Mouse (Mus musculus) layer of hippocampus, adult 2 months (tissue): ENCODE measurements around the gene Defb47. TPM values are rescaled to one million over a fixed set of nuclear protein-coding genes. Genes with fewer than 3 reads are reported as not detected.
A peak's percentile ranks its signal among the peaks of the same experiment; 100 is the strongest.

Experiments
- DNase-seq, 2 experiments: peaks; one replicate each; pipeline ENCODE4 v3.0.0; 2022; ENCODE audit warnings: low spot score in 2 of 2
- H3K27ac ChIP-seq: fragments of 200-600 bp; 2 replicates; pipeline ENCODE4 v1.8.1; 2022
- H3K4me3 ChIP-seq: fragments of 200-600 bp; 2 replicates; pipeline ENCODE4 v1.8.1; 2022; ENCODE audit warnings: mild to moderate bottlenecking
- CTCF ChIP-seq: fragments of 200-600 bp; conservative IDR thresholded peaks from 2 replicates; pipeline ENCODE4 v1.8.1; 2022; ENCODE audit warnings: antibody characterized with exemption, mild to moderate bottlenecking, moderate library complexity
- long read RNA-seq, 2 experiments: library from polyadenylated mRNA; stranded (forward); transcript quantifications; one replicate each; pipeline ENCODE4 v2.0.0; 2021; ENCODE audit warnings: borderline mapping rate in 2 of 2
- total RNA-seq, 2 experiments: library from RNA; stranded (reverse); gene quantifications; 2 replicates each; pipeline ENCODE4 v1.2.3; 2021

Defb47 gene
- total RNA-seq = not detected
- long read RNA-seq, experiment 1 = 0 reads
- long read RNA-seq, experiment 2 = 0 reads

- DNase-seq = no peak
These were observed at the start of gene Defb47 for GRCm38 (mm10) chr14:62997777-62998176. Gene Defb47, plus strand, starts transcription at chr14:62998077.

GRCm38 (mm10) chr14:62956091-62956490, 41.8 kb upstream of the Defb47 start:
- Histone ChIP-seq H3K27ac (peak overlapping the region; percentile 23; the same call in 1 of the 2 replicates), H3K4me3 (no peak overlapping the region)
- no peak for TF ChIP-seq CTCF
- DNase-seq = no peak

More at GRCm38 (mm10) chr14:62997777-62998176, at the start of gene Defb47:
- H3K27ac ChIP-seq = no peak within 1 kb of the TSS
- no peak within 1 kb of the TSS for H3K4me3 ChIP-seq
- TF ChIP-seq CTCF = no peak

GRCm38 (mm10) chr14:62963632-62964031, 34.2 kb upstream of the Defb47 start:
- no peak for TF ChIP-seq CTCF
- Histone ChIP-seq H3K27ac (no peak overlapping the region), H3K4me3 (no peak overlapping the region)
- no peak for DNase-seq

GRCm38 (mm10) chr14:62965342-62965741, 32.5 kb upstream of the Defb47 start:
- peak; percentile 12; the same call in 1 of the 2 replicates for TF ChIP-seq CTCF
- DNase-seq = no peak
- Histone ChIP-seq H3K27ac (no peak overlapping the region), H3K4me3 (no peak overlapping the region)

- no peak for DNase-seq
- peak overlapping the region; percentile 20; the same call in 1 of the 2 replicates for H3K4me3 ChIP-seq
- no peak for TF ChIP-seq CTCF
- no peak overlapping the region for H3K27ac ChIP-seq
These were observed 31.9 kb upstream of the Defb47 start for GRCm38 (mm10) chr14:62965811-62966520.

GRCm38 (mm10) chr14:62975046-62975445, 22.8 kb upstream of the Defb47 start:
- peak; percentile 32 to 79 for DNase-seq
- peak; percentile 92 for TF ChIP-seq CTCF
- H3K4me3 ChIP-seq = no peak overlapping the region; the same call in 1 of the 2 replicates
- no peak overlapping the region for H3K27ac ChIP-seq

- no peak for DNase-seq
- TF ChIP-seq CTCF = no peak
- Histone ChIP-seq H3K27ac (no peak overlapping the region), H3K4me3 (no peak overlapping the region)
These were observed 18.1 kb upstream of the Defb47 start for GRCm38 (mm10) chr14:62979815-62980214.

GRCm38 (mm10) chr14:62984410-62984809, 13.5 kb upstream of the Defb47 start, which contains the start of gene Defb48:
Gene Defb48, minus strand, starts transcription at chr14:62984510.
- DNase-seq = no peak
- Histone ChIP-seq H3K4me3 (no peak within 1 kb of the TSS), H3K27ac (no peak within 1 kb of the TSS)
- TF ChIP-seq CTCF = no peak

GRCm38 (mm10) chr14:62991271-62991670, 6.6 kb upstream of the Defb47 start:
- Histone ChIP-seq H3K27ac (no peak overlapping the region), H3K4me3 (no peak overlapping the region)
- DNase-seq = no peak
- TF ChIP-seq CTCF = no peak

- Histone ChIP-seq H3K4me3 (no peak overlapping the region), H3K27ac (no peak overlapping the region)
- DNase-seq = no peak
- TF ChIP-seq CTCF = no peak
These were observed 5.9 kb upstream of the Defb47 start for GRCm38 (mm10) chr14:62991849-62992510.

- no peak overlapping the region for H3K27ac ChIP-seq
- H3K4me3 ChIP-seq = no peak overlapping the region
- no peak for TF ChIP-seq CTCF
- no peak for DNase-seq
These were observed 1.1 kb downstream of the Defb47 start for GRCm38 (mm10) chr14:62998977-62999376.

GRCm38 (mm10) chr14:63002588-63002987, 4.7 kb downstream of the Defb47 start:
- DNase-seq = no peak
- Histone ChIP-seq H3K27ac (no peak overlapping the region), H3K4me3 (no peak overlapping the region)
- no peak for TF ChIP-seq CTCF

- no peak for DNase-seq
- no peak within 1 kb of the TSS for H3K4me3 ChIP-seq
- TF ChIP-seq CTCF = no peak
- H3K27ac ChIP-seq = no peak within 1 kb of the TSS
These were observed 13.6 kb downstream of the Defb47 start, which contains the start of gene Defb43 for GRCm38 (mm10) chr14:63011471-63011870. Gene Defb43, plus strand, starts transcription at chr14:63011771.
